18 mouse cellular contexts compared by ENCODE assay signal in genomic region chr11:48262492-48262891, GRCm38 (mm10).
"Had no signal": no experiment of that assay in that cellular context is flagged by ENCODE, and none has a peak within 500 bp of the region (broad histone marks: within the 10 kb centered on the region; RNA-seq: fewer than 3 reads in every experiment).

No protein-coding gene starts in this region.

- H3K4me2 ChIP-seq: liver, embryonic 13.5 days; lung, embryonic 15.5 days; midbrain, embryonic 11.5 days; midbrain, embryonic 15.5 days; neural tube, embryonic 13.5 days; stomach, embryonic 15.5 days had no signal

- H3K27me3 ChIP-seq: liver, embryonic 13.5 days; lung, embryonic 15.5 days; midbrain, embryonic 15.5 days; neural tube, embryonic 13.5 days; stomach, embryonic 15.5 days had no signal

- DNase-seq: kidney, adult 2 months; kidney, postnatal 25 days; layer of hippocampus, adult 9-11 months; liver, embryonic 13.5 days; lung, postnatal 4 days; retina, postnatal 1 day; right cerebral cortex, postnatal 25 days; spleen, adult 18-20 months; thymus, postnatal 25 days had no signal

- H3K27ac ChIP-seq: kidney, postnatal 0 days; layer of hippocampus, adult 2 months; liver, embryonic 13.5 days; lung, embryonic 15.5 days; midbrain, embryonic 15.5 days; neural tube, embryonic 13.5 days; stomach, embryonic 15.5 days had no signal

- H3K4me3 ChIP-seq: layer of hippocampus, adult 2 months; liver, embryonic 13.5 days; lung, embryonic 15.5 days; midbrain, embryonic 15.5 days; myocyte; neural tube, embryonic 13.5 days; stomach, embryonic 15.5 days had no signal

- ATAC-seq: intestine, postnatal 0 days; midbrain, embryonic 15.5 days had no signal

- H3K9ac ChIP-seq: liver, embryonic 13.5 days; lung, embryonic 15.5 days; midbrain, embryonic 15.5 days; neural tube, embryonic 13.5 days; stomach, embryonic 15.5 days had no signal

- H3K36me3 ChIP-seq: liver, embryonic 13.5 days; lung, embryonic 15.5 days; midbrain, embryonic 15.5 days; neural tube, embryonic 13.5 days; stomach, embryonic 15.5 days had no signal

- H3K4me1 ChIP-seq: liver, embryonic 13.5 days; lung, embryonic 15.5 days; midbrain, embryonic 15.5 days; neural tube, embryonic 13.5 days; stomach, embryonic 15.5 days had no signal

- H3K9me3 ChIP-seq: liver, embryonic 13.5 days; lung, embryonic 15.5 days; midbrain, embryonic 15.5 days; neural tube, embryonic 13.5 days; stomach, embryonic 15.5 days had no signal
